Mouse (Mus musculus) MN1 (cell line): ENCODE results near the gene Olfr1507.

ENCODE experiments used
- DNase-seq: peaks from one replicate; pipeline ENCODE4 v3.0.0-alpha.2; 2016; ENCODE audit warnings: low spot score

The Olfr1507 gene

DNA sequence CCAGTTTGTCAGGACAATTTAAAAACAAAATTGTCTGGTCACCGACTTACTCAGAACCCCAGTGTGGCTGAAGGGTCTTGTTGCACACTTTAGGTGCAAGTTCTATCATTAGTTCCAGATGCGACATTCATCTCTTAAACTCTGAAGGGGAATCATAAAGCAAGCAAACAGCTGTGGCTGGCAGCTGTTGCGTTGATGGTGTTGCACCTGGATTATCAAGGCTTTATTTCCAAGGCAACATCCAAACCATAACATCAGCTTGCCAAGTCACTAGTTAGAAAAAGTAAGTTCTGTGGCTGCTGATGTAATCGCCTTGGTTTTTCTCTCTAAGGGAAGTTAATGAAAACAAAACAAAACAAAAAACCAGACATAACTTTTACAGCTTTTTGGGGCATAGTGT lies at the start of gene Olfr1507:
Gene Olfr1507 (minus strand): TSS at position 234 of the 400 bp plus-strand sequence.
- DNase-seq = no peak

DNA sequence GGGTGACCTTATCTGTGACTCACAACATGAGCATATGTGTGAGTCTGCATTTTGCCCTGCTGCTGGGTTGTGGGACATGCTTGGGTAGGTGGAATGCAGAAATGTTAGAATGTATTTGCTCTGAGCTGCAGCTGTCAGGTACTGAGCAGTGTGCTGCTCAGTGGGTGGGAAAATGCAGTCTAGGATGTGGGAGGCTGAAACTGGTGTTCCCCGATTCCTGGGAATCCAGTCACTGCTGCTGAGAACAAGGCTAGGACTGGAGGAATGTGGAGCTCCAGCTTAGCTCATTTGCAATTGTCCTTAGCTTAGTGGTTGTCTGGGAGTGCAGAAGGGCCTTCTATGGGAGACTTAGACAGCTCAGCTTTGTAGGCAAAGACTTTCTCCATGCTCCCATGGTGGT lies 37.8 kb upstream of the Olfr1507 start:
- DNase-seq = no peak

GRCm38 (mm10) chr14:52524952-52525351 lies 29.4 kb upstream of the Olfr1507 start:
- DNase-seq = no peak

- no peak for DNase-seq
Measured at GRCm38 (mm10) chr14:52467395-52467794, 28.2 kb downstream of the Olfr1507 start, which contains the start of gene Olfr1508. Gene Olfr1508 (minus strand): TSS chr14:52467495.

- no peak for DNase-seq
Measured at GRCm38 (mm10) chr14:52465738-52466137, 29.8 kb downstream of the Olfr1507 start.

- DNase-seq = no peak
Measured at GRCm38 (mm10) chr14:52461928-52462327, 33.6 kb downstream of the Olfr1507 start.

DNA sequence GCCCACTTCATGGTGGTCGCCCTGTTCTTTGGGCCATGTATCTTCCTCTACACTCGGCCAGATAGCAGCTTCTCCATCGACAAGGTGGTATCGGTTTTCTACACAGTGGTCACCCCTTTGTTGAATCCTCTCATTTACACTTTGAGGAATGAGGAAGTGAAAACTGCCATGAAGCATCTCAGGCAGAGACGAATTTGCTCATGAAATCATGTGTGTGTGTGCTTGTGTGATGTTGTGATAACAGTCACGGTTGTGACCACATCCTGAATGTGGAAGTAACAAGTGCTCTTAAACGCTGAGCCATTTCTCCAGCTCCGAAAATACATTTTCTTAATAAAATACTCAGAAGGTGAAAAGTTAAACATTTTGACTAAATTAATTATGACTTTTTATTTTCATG lies 44.4 kb downstream of the Olfr1507 start:
- no peak for DNase-seq

GRCm38 (mm10) chr14:52442690-52443089 lies 52.9 kb downstream of the Olfr1507 start, which contains the start of gene Olfr1509:
Gene Olfr1509 (plus strand): TSS chr14:52442990.
- no peak for DNase-seq
